Mouse (Mus musculus) bone marrow macrophage, adult 2 months (primary cell): ENCODE results near the gene Psmc6.

Experiments
- CTCF ChIP-seq: IDR thresholded peaks from 2 replicates; pipeline ENCODE4 v1.5.1; 2012; ENCODE audit warnings: low read depth, mild to moderate bottlenecking, low read length, moderate library complexity
- POLR2A ChIP-seq: IDR thresholded peaks from 2 replicates; pipeline ENCODE4 v1.6.1; 2012; ENCODE audit warnings: mild to moderate bottlenecking, low read depth, low read length, borderline replicate concordance

DNA sequence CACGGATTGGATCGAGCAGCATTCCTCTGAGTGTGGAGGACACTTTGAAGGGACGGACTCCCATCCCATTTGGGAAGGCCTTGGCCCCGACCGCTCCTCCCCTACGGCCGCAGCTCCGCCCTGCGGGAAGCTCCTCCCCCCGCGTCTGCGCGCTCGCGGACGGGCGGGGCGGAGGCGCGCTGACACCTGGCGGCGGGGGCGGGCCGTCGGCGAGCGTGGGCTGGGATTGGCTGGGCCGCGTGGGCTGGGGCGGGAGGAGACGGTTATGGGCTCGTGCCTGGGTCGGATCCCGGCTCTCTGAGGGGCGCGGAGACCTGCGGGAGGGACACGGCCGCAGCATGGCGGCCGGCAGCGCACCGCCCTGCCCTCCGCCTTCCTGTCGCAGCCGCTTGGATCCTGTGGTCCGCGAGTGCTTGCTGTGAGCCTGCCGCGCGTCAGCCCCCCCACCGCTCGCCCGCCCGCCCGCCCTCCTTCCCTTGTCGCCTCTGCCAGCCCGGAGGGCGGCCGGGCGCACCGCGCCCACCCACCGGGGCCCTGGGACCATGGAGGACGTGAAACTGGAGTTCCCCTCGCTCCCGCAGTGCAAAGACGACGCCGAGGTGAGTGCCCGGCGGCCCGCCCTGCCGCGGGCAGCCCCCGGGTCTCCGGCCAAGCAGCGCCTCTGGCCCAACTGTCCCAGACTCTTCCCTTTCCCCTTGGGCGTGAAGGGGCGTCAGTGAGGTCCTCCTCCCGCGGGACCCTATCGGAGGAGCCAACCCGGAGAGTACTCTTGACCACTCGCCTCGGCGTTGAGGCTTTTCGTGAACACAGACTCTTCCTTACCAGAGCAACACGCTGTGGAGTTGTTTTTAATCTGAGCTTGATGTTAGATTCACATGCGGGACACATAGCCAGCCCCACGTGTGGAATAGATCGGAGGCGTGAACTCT is 21.6 kb downstream of the Psmc6 start, which contains the start of gene Styx:
- no peak for TF ChIP-seq POLR2A
- TF ChIP-seq CTCF, result no peak
